Mouse (Mus musculus): ENCODE measurements at regions not wholly inside any gene's neighbourhood (a gene's known extent, or its start where the extent isn't known, plus 50 kb on each side); places are given as distances from the start of the nearest gene placed in this dataset.
"Not testable (repeated sequence)": the region's sequence is repeated elsewhere in the genome, so short reads cannot be mapped to it uniquely, and the experiment has no call there.

DNA sequence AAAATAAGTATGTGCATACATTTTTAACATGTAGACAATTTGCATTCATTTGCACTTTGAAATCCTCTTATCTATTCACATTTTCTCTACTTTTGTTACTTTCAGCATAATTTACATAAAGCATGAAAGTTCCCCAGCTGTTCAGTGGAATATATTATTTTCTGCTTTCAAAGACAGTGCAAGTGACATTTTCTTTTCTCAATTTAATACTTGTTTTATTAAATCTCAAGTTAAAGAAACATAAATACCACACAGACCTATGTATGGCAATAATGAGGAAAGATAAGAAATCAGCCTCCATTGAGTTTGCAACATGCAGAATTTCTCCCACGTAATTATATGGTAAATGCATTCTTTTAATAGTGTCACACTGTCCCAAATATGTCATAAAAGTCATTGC is 1168.1 kb upstream of the Gje1 start:
- no peak for DNase-seq (ENCODE audit: low spot score)

GRCm38 (mm10) chr10:15868063-15868462 is 1150.0 kb upstream of the Gje1 start:
- no peak for DNase-seq (ENCODE audit: low spot score)

DNA sequence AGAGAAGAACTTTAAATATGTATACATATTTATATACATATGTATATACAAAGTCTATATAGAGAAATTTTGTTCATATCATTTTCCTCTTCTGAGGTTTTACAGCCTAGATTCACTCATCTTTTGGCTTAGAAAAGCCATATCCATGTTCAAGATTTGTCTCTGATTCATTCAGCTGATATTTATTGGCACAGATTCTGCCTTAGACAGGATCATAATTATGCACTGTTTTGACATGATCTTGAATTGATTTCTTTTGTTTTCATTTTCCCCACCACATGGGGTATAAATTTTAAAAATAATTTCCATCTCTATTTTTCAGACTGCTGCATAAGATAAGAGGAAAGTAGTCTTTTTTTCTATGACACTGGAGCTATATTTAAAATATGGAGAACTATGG is 1148.9 kb upstream of the Gje1 start:
- DNase-seq (ENCODE audit: low spot score): no peak

DNA sequence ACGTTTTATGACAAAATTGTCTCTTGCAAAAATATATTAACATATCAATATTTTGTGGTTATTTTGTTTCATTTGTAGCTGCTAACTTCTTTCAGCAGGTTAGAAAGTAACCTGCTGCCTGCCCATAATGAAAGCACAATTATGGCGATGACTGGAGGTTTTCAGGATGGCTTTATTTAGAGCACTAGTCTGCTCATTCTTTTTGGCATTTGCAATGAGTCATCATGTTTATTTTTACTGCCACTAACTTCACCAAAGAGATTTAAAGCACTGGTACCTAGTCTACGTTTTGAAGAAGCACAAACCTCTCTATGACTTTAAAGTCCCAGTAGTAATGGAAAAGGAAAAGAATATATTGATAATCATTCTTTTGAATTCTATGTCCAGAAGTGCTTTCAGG is 1123.4 kb upstream of the Gje1 start:
- DNase-seq (ENCODE audit: low spot score): no peak

GRCm38 (mm10) chr10:15832338-15832737 is 1114.3 kb upstream of the Gje1 start:
- no peak for DNase-seq (ENCODE audit: low spot score)

GRCm38 (mm10) chr10:15825457-15825856 is 1107.4 kb upstream of the Gje1 start:
- DNase-seq (ENCODE audit: low spot score): no peak

DNA sequence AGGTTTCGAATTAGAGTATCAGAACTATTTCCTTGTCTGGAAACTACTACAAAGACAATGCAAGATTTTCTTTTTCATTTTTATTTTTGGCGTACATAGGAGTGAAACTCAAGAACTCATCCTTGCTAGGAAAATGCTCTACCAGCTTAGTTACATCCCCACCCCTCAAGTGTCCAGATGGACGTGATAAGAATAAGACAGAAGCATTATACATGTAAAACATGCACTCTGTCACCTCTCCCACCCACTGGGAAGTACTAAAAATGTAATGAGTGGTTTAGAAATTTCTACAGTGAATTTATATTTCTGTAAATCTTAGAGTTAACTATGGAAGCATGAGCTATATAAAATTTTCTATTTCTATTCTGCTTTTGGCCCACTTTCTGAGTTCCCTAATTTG is 1089.3 kb upstream of the Gje1 start:
- DNase-seq (ENCODE audit: low spot score): no peak

GRCm38 (mm10) chr10:15805791-15806190 is 1087.8 kb upstream of the Gje1 start:
- DNase-seq (ENCODE audit: low spot score): no peak

- DNase-seq (ENCODE audit: low spot score): not testable (repeated sequence)
Measured at GRCm38 (mm10) chr10:15793185-15793584, 1075.2 kb upstream of the Gje1 start.

DNA sequence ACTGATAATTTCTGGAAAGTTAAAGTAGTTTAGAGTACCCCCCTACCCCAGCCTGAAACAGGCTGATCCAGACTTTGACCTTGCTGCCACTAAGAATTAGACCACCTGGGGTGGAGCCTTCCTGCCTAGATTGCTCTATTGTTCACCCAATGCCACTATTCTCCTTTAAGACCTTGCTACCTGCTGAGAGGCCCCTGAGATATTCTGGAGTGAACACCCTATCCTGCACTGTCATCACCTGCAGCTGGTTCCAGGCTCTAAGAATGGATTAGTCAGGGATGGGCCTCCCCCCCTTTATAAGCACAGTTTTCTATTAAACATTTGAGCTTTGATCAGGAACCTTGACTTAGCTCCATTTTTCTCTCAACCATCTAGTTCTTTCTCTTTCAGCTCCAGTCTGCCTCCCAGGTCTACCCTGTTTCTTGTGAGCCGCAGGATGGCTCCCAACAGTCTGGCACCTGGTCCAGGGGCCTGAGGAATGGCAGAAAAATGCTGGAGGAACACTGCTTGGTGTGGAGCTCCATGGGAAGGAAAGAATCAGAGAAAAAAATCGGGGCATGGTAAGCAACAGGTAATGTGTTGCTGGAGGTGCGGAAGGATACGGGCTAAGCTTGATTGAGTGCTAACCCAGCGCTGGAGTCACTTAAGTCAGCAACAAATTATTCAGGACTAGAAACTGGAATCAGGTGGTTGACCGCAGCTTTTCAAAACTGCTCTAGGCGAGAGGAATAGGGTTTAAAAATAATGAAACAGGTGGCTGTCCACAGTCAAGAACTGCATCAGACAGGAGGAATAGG is 1073.7 kb upstream of the Gje1 start:
- no peak for DNase-seq (ENCODE audit: low spot score)

GRCm38 (mm10) chr10:15759983-15760723 is 1042.1 kb upstream of the Gje1 start:
- peak; percentile 44 for DNase-seq (ENCODE audit: low spot score)

- no peak for DNase-seq (ENCODE audit: low spot score)
Measured at GRCm38 (mm10) chr10:15759576-15759975, 1041.6 kb upstream of the Gje1 start.

DNA sequence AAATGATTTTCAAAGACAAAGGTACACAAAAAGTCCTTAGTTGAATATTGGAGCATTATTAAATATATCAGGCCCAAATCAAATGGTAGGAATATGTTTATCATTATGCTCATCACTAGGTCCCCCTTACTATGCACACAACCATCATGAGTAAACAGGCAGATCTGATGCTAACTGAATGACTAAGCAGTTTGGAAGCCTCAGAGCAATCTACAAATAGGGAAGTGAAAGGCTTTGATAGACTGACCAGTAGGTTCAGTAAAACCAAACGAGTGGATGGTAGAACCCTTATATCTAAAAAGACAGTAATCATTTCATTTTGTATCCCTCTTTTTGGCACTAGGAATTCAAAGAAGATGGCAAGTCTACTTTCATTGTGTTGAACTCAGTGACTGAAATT is 1039.5 kb upstream of the Gje1 start:
- no peak for DNase-seq (ENCODE audit: low spot score)

DNA sequence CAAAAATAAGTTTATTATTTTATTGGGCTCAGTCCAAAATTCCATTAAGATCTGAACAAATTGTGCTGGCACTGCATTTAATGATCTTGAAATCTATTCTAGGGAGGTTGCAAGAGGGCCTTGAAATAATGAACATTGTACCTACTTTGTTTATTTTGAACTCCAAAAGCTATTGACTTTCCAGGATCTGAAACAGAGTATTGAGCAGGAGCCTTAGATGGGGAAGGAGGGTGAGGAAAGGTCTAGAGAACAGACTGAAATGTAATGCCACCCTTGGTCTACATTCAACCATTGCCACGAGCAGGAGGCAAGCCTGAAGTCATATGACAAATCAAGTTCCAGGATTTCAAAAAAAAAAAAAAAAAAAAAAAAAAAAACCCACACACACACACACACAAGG is 1028.9 kb upstream of the Gje1 start:
- peak; percentile 47 for DNase-seq (ENCODE audit: low spot score)

DNA sequence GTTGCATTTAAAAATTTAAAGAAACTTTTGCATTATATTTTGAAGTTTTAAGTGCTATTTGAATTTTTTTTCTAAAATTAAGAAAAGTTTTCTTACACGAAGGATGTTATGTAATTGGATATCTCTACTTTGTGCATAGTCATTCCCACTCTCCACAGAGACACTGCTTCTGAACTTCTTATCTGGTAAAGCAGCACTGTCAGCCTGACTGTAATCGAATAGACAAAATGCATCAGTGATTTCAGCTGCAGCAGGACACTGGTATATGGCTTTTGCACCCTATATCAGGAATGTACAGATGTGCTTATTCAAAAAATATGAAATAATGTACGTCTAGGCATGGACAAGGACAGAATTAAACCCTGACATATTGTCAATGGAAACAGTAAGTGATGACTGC is 1020.6 kb upstream of the Gje1 start:
- DNase-seq (ENCODE audit: low spot score): no peak

DNA sequence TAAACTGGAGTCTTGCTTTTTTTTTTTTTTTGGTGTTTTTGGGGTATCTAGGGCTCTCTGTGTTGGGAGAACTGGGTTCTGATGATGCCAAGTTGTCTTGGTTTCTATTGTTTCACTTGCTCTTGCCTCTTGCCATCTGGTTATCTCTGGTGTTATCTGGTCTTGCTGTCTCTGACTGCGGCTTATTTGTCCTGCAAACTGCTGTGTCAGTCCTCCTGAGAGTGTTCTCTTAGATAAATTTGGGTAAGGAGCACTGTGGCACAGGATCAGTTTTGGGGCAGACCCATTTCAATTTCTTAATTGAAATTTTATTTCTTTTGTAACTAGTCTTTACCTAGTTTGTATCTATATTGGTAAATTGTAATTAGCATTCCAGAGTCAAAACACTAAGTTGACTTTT is 1013.3 kb upstream of the Gje1 start:
- no peak for DNase-seq (ENCODE audit: low spot score)

DNA sequence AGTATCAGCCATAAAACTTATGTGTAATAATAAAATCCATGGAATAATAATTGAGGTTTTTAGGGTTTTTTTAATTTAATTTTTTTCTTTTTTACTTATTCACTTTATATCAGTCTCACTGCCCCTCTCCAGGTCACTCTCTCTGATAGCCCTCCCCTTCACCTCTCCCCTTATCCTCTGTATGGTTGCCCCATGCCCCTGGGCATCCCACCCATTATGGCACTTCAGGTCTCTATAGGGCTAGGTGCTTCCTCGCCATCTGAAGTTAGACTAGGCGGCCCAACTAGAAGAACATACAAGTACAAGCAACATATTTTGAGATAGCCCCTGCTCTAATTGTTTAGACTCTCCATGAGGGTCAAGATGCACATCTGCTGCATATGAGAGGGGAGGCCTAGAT is 979.9 kb upstream of the Gje1 start:
- DNase-seq (ENCODE audit: low spot score): no peak

GRCm38 (mm10) chr10:15697050-15697449 is 979.0 kb upstream of the Gje1 start:
- no peak for DNase-seq (ENCODE audit: low spot score)

- not testable (repeated sequence) for DNase-seq (ENCODE audit: low spot score)
Measured at GRCm38 (mm10) chr10:15671638-15672037, 953.6 kb upstream of the Gje1 start.
